Mouse (Mus musculus): ENCODE data around the gene Mettl23. TPM values are rescaled to one million over a fixed set of nuclear protein-coding genes. Genes with fewer than 3 reads are reported as not detected.

Gene Mettl23
- polyA plus RNA-seq, 1 experiment from 2014 or later: 76.2 TPM

GRCm38 (mm10) chr11:116864444-116864843 is 21.4 kb downstream of the Mettl23 start:
- ATAC-seq (ENCODE audit: low FRiP score) (no peak), DNase-seq (ENCODE audit: low spot score, missing footprints) (no peak)
- Histone ChIP-seq H3K27me3 (ENCODE audit: control insufficient read depth, insufficient read depth, low read length) (no peaks in the 10 kb centered on the region), H3K4me2 (no peak overlapping the region), H3K4me3 (ENCODE audit: low read depth, low read length) (no peak overlapping the region), H3K4me1 (ENCODE audit: control insufficient read depth, insufficient read depth, low read length) (no peaks in the 10 kb centered on the region), H3K27ac (ENCODE audit: low read depth, low read length) (no peak overlapping the region), H3K36me3 (ENCODE audit: control insufficient read depth, insufficient read depth, low read length) (peaks cover 5% of the 10 kb centered on the region), H3K9me3 (ENCODE audit: control insufficient read depth, low read length) (no peaks in the 10 kb centered on the region), H3K9ac (ENCODE audit: low read length) (no peak overlapping the region)
- WGBS: 87% methylated on average over 10 of the region's 10 CpGs

GRCm38 (mm10) chr11:116865945-116866585 is 23.0 kb downstream of the Mettl23 start:
- no peak overlapping the region for H3K27ac ChIP-seq (ENCODE audit: low read depth, low read length)
- H3K27me3 ChIP-seq (ENCODE audit: control insufficient read depth, insufficient read depth, low read length): no peaks in the 10 kb centered on the region
- WGBS: 83% methylated on average over 12 of the region's 12 CpGs
- no peak overlapping the region for H3K9ac ChIP-seq (ENCODE audit: low read length)
- H3K9me3 ChIP-seq (ENCODE audit: control insufficient read depth, low read length): no peaks in the 10 kb centered on the region
- no peaks in the 10 kb centered on the region for H3K4me1 ChIP-seq (ENCODE audit: control insufficient read depth, insufficient read depth, low read length)
- peaks cover 5% of the 10 kb centered on the region for H3K36me3 ChIP-seq (ENCODE audit: control insufficient read depth, insufficient read depth, low read length)
- no peak for DNase-seq (ENCODE audit: low spot score, missing footprints)
- no peak for ATAC-seq (ENCODE audit: low FRiP score)
- no peak overlapping the region for H3K4me2 ChIP-seq
- no peak overlapping the region for H3K4me3 ChIP-seq (ENCODE audit: low read depth, low read length)

- Histone ChIP-seq H3K9ac (ENCODE audit: low read length) (no peak overlapping the region), H3K4me2 (no peak overlapping the region), H3K4me1 (ENCODE audit: control insufficient read depth, insufficient read depth, low read length) (no peaks in the 10 kb centered on the region), H3K27ac (ENCODE audit: low read depth, low read length) (no peak overlapping the region), H3K9me3 (ENCODE audit: control insufficient read depth, low read length) (no peaks in the 10 kb centered on the region), H3K36me3 (ENCODE audit: control insufficient read depth, insufficient read depth, low read length) (peaks cover 8% of the 10 kb centered on the region), H3K27me3 (ENCODE audit: control insufficient read depth, insufficient read depth, low read length) (no peaks in the 10 kb centered on the region), H3K4me3 (ENCODE audit: low read depth, low read length) (no peak overlapping the region)
- ATAC-seq (ENCODE audit: low FRiP score) (no peak), DNase-seq (ENCODE audit: low spot score, missing footprints) (no peak)
- 81% methylated on average over 3 of the region's 3 CpGs for WGBS
Measured at GRCm38 (mm10) chr11:116868129-116868528, 25.1 kb downstream of the Mettl23 start.

- Histone ChIP-seq H3K27me3 (ENCODE audit: control insufficient read depth, insufficient read depth, low read length) (no peaks in the 10 kb centered on the region), H3K27ac (ENCODE audit: low read depth, low read length) (no peak overlapping the region), H3K9ac (ENCODE audit: low read length) (no peak overlapping the region), H3K36me3 (ENCODE audit: control insufficient read depth, insufficient read depth, low read length) (peaks cover 8% of the 10 kb centered on the region), H3K4me3 (ENCODE audit: low read depth, low read length) (no peak overlapping the region), H3K4me1 (ENCODE audit: control insufficient read depth, insufficient read depth, low read length) (no peaks in the 10 kb centered on the region), H3K9me3 (ENCODE audit: control insufficient read depth, low read length) (no peaks in the 10 kb centered on the region), H3K4me2 (no peak overlapping the region)
- no peak for ATAC-seq (ENCODE audit: low FRiP score)
- no peak for DNase-seq (ENCODE audit: low spot score, missing footprints)
- 91% methylated on average over 8 of the region's 8 CpGs for WGBS
Measured at GRCm38 (mm10) chr11:116869223-116869622, 26.1 kb downstream of the Mettl23 start.

- Histone ChIP-seq H3K9me3 (ENCODE audit: control insufficient read depth, low read length) (no peaks in the 10 kb centered on the region), H3K36me3 (ENCODE audit: control insufficient read depth, insufficient read depth, low read length) (peaks cover 8% of the 10 kb centered on the region), H3K4me1 (ENCODE audit: control insufficient read depth, insufficient read depth, low read length) (no peaks in the 10 kb centered on the region), H3K27ac (ENCODE audit: low read depth, low read length) (no peak overlapping the region), H3K4me3 (ENCODE audit: low read depth, low read length) (no peak overlapping the region), H3K4me2 (no peak overlapping the region), H3K27me3 (ENCODE audit: control insufficient read depth, insufficient read depth, low read length) (no peaks in the 10 kb centered on the region), H3K9ac (ENCODE audit: low read length) (no peak overlapping the region)
- no peak for ATAC-seq (ENCODE audit: low FRiP score)
- 84% methylated on average over 4 of the region's 4 CpGs for WGBS
- no peak for DNase-seq (ENCODE audit: low spot score, missing footprints)
Measured at GRCm38 (mm10) chr11:116869641-116870040, 26.6 kb downstream of the Mettl23 start.

GRCm38 (mm10) chr11:116871538-116871937 is 28.5 kb downstream of the Mettl23 start:
- no peak overlapping the region for H3K27ac ChIP-seq (ENCODE audit: low read depth, low read length)
- peaks cover 3% of the 10 kb centered on the region; the same call in 1 of the 2 replicates for H3K36me3 ChIP-seq (ENCODE audit: control insufficient read depth, insufficient read depth, low read length)
- H3K4me3 ChIP-seq (ENCODE audit: low read depth, low read length): no peak overlapping the region
- no peak overlapping the region for H3K4me2 ChIP-seq
- WGBS: 92% methylated on average over 9 of the region's 9 CpGs
- H3K27me3 ChIP-seq (ENCODE audit: control insufficient read depth, insufficient read depth, low read length): no peaks in the 10 kb centered on the region
- ATAC-seq (ENCODE audit: low FRiP score) (no peak), DNase-seq (ENCODE audit: low spot score, missing footprints) (no peak)
- H3K4me1 ChIP-seq (ENCODE audit: control insufficient read depth, insufficient read depth, low read length): no peaks in the 10 kb centered on the region
- no peak overlapping the region for H3K9ac ChIP-seq (ENCODE audit: low read length)
- H3K9me3 ChIP-seq (ENCODE audit: control insufficient read depth, low read length): no peaks in the 10 kb centered on the region

- Histone ChIP-seq H3K36me3 (ENCODE audit: control insufficient read depth, insufficient read depth, low read length) (peaks cover 3% of the 10 kb centered on the region; the same call in 1 of the 2 replicates), H3K4me1 (ENCODE audit: control insufficient read depth, insufficient read depth, low read length) (no peaks in the 10 kb centered on the region), H3K9ac (ENCODE audit: low read length) (no peak overlapping the region), H3K27me3 (ENCODE audit: control insufficient read depth, insufficient read depth, low read length) (no peaks in the 10 kb centered on the region), H3K4me2 (no peak overlapping the region), H3K9me3 (ENCODE audit: control insufficient read depth, low read length) (no peaks in the 10 kb centered on the region), H3K4me3 (ENCODE audit: low read depth, low read length) (no peak overlapping the region), H3K27ac (ENCODE audit: low read depth, low read length) (no peak overlapping the region)
- DNase-seq (ENCODE audit: low spot score, missing footprints) (no peak), ATAC-seq (ENCODE audit: low FRiP score) (no peak)
- 92% methylated on average over 20 of the region's 20 CpGs for WGBS
Measured at GRCm38 (mm10) chr11:116873987-116874386, 30.9 kb downstream of the Mettl23 start.

- ATAC-seq (ENCODE audit: low FRiP score) (no peak), DNase-seq (ENCODE audit: low spot score, missing footprints) (no peak)
- H3K4me3 ChIP-seq (ENCODE audit: low read depth, low read length): no peak overlapping the region
- no peak overlapping the region for H3K27ac ChIP-seq (ENCODE audit: low read depth, low read length)
- H3K9me3 ChIP-seq (ENCODE audit: control insufficient read depth, low read length): no peaks in the 10 kb centered on the region
- H3K4me1 ChIP-seq (ENCODE audit: control insufficient read depth, insufficient read depth, low read length): no peaks in the 10 kb centered on the region
- H3K4me2 ChIP-seq: no peak overlapping the region
- no peak overlapping the region for H3K9ac ChIP-seq (ENCODE audit: low read length)
- H3K36me3 ChIP-seq (ENCODE audit: control insufficient read depth, insufficient read depth, low read length): no peaks in the 10 kb centered on the region; the same call in 1 of the 2 replicates
- H3K27me3 ChIP-seq (ENCODE audit: control insufficient read depth, insufficient read depth, low read length): no peaks in the 10 kb centered on the region
- 94% methylated on average over 8 of the region's 8 CpGs for WGBS
Measured at GRCm38 (mm10) chr11:116878454-116878853, 35.4 kb downstream of the Mettl23 start.

- H3K27me3 ChIP-seq (ENCODE audit: control insufficient read depth, insufficient read depth, low read length): no peaks in the 10 kb centered on the region
- H3K9me3 ChIP-seq (ENCODE audit: control insufficient read depth, low read length): no peaks in the 10 kb centered on the region
- peaks cover 4% of the 10 kb centered on the region; the same call in 1 of the 2 replicates for H3K4me1 ChIP-seq (ENCODE audit: control insufficient read depth, insufficient read depth, low read length)
- H3K9ac ChIP-seq (ENCODE audit: low read length): no peak overlapping the region
- H3K4me2 ChIP-seq: no peak overlapping the region
- H3K27ac ChIP-seq (ENCODE audit: low read depth, low read length): no peak overlapping the region
- H3K36me3 ChIP-seq (ENCODE audit: control insufficient read depth, insufficient read depth, low read length): no peaks in the 10 kb centered on the region
- ATAC-seq (ENCODE audit: low FRiP score): no peak
- 71% methylated on average over 7 of the region's 7 CpGs for WGBS
- no peak overlapping the region for H3K4me3 ChIP-seq (ENCODE audit: low read depth, low read length)
- DNase-seq (ENCODE audit: low spot score, missing footprints): no peak
Measured at GRCm38 (mm10) chr11:116880839-116881238, 37.8 kb downstream of the Mettl23 start.

Data from midbrain, embryonic 11.5 days (tissue).